Mouse (Mus musculus) cerebellum, adult 9-11 months (tissue): ENCODE data around the gene Lemd1.

Experiments used
- DNase-seq: peaks from one replicate; pipeline ENCODE4 v3.0.0; 2022

The Lemd1 gene

GRCm38 (mm10) chr1:132296051-132296450 lies 104.8 kb downstream of the Lemd1 start:
- DNase-seq = no peak

DNA sequence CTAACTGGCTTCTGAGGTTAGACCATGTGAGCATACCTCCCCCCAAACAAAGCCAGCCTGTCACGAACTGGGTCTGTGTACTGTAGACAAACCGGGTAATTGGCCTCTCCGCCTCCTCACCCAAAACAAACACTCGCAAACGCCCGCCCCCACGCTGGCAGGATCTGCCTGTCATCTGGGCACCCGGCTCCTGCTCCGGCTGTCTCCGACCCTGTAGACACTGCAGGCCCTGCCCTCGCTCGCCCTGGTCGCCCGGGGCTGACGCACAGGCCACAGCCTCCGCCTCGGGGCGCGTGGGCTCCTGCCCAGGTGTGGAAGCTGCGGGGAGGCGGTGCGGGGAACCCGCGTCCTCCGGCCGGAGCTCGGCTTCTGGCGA lies 107.2 kb downstream of the Lemd1 start, which contains the start of gene Klhdc8a:
Klhdc8a (plus strand) TSS at position 202 of the 376 bp plus-strand sequence.
- peak; percentile 82 for DNase-seq

- peak; percentile 57 for DNase-seq
Observed at GRCm38 (mm10) chr1:132298801-132299464, 107.7 kb downstream of the Lemd1 start.

DNA sequence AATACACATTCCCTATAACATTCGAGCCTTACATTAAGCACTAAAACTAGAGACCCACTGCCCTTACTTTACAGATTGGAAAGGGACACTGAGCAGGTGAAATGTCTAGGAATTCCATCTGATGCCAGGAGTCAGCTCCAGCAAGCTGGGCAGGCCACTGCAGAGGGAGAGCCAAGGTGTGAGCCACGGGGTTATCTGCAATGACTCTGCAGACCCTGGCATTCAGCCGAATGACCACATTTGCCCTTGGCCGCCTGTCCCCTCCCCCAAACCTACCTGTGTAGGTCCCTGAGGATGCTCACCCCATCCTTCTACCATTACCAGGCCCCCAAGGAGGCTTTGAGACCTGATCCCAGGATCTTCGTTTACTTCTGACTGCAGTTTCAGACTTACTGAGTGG lies 108.5 kb downstream of the Lemd1 start:
- peak; percentile 66 for DNase-seq

DNA sequence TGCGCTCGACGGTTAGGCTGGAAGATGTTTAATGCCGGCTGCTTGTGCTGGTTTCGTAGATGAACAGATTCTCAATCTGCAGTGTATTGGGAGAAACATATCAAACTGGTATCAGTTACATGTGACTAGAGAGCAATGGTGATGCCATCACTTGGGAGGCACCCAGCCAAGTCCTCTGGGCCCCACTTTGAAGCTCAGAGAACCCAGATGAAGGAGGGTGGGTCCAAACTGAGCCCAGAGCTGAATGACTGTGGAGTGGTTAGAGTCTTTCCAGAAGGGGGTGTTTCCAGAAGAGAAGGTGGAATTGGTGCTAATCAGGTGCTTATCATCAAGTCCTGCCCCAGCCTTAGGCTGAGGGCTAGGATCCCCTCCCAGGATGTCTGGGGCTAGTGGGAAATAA lies 110.0 kb downstream of the Lemd1 start:
- DNase-seq = peak; percentile 9

DNA sequence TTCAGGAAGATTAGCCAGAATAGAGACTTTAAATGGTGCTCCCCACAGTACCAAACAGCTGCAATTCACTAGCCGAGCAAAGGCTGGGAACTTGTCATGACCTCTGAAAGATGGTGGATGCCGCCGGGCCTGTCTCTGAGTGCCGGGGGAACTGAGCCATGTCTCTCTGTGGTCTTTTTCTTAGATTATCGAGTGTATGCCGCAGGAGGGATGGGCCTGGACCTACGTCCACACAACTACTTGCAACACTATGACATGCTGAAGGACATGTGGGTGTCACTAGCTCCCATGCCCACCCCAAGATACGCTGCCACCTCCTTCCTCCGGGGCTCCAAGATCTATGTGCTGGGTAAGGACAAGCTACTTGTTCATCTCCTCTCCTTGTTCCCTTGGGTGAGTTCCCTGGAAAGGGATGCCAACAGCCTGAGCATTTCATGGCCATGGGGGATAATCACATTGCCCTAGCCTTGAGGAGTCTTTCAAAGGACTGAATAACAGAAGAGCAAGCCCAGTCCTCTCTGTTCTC lies 111.2 kb downstream of the Lemd1 start:
- no peak for DNase-seq

- no peak for DNase-seq
Observed at GRCm38 (mm10) chr1:132304618-132305214, 113.5 kb downstream of the Lemd1 start.

DNA sequence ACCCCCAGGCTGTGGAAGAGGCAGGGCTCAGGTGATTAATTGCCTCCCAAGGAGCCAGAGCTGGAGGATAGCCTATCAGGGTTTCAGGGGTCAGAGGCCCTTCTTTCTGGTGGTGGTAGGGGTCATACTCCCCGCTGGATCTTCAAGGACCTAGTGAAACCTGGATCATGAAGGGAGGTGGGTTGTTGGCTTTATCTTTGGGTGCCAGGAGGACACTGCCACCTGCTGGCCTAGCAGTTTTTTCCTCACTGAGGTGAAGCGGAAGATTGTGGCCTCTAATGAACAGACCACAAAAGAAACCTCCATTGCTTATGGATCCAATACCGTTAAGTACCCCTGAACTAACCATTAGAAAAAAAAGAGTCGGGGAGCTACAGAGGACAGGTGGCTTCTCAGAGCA lies 114.9 kb downstream of the Lemd1 start:
- no peak for DNase-seq

- no peak for DNase-seq
Observed at GRCm38 (mm10) chr1:132306808-132307207, 115.6 kb downstream of the Lemd1 start.

DNA sequence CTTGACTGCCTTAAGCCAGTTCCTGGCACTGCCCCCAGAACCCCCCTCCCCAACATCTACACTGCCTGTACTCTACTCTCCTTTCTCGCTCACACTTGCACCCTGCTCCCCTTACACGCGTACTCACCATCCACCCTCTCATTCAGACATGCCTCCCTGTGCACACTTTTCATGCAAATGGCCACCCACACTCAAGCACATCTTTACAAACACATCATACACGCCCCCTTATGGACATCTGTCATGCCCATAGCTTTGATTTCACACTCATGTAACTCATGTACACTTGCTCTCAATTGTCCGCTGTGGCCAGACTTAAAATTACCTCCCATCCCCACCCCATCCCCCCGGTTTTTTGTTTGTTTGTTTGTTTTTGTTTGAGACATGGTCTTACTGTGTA lies 116.7 kb downstream of the Lemd1 start:
- DNase-seq = no peak

- DNase-seq = no peak
Observed at GRCm38 (mm10) chr1:132308674-132309073, 117.4 kb downstream of the Lemd1 start.
